Mouse (Mus musculus) liver, adult (tissue): ENCODE results near the gene Fam189b.

ENCODE experiments used
- GATA4 ChIP-seq: IDR thresholded peaks from 2 replicates; pipeline ENCODE4 v1.6.1; 2014; ENCODE audit warnings: mild to moderate bottlenecking, low read length; ENCODE audit not compliant: insufficient replicate concordance

Gene Fam189b

GRCm38 (mm10) chr3:89229276-89229675 is 46.3 kb downstream of the Fam189b start:
- no peak for TF ChIP-seq GATA4

- no peak for TF ChIP-seq GATA4
These were observed 47.6 kb downstream of the Fam189b start for GRCm38 (mm10) chr3:89230561-89230960.

- no peak for TF ChIP-seq GATA4
These were observed 48.4 kb downstream of the Fam189b start for GRCm38 (mm10) chr3:89231345-89231744.

- no peak for TF ChIP-seq GATA4
These were observed 48.9 kb downstream of the Fam189b start for GRCm38 (mm10) chr3:89231772-89232275.

- TF ChIP-seq GATA4, result no peak
These were observed 49.7 kb downstream of the Fam189b start for GRCm38 (mm10) chr3:89232614-89233013.

- no peak for TF ChIP-seq GATA4
These were observed 50.7 kb downstream of the Fam189b start for GRCm38 (mm10) chr3:89233562-89234110.

GRCm38 (mm10) chr3:89236516-89236915 is 53.6 kb downstream of the Fam189b start:
- TF ChIP-seq GATA4, result no peak

- TF ChIP-seq GATA4, result no peak
These were observed 54.7 kb downstream of the Fam189b start for GRCm38 (mm10) chr3:89237682-89238081.

GRCm38 (mm10) chr3:89238494-89238893 is 55.6 kb downstream of the Fam189b start:
- TF ChIP-seq GATA4, result no peak
